Mouse (Mus musculus): ENCODE measurements at regions not wholly inside any gene's neighbourhood (a gene's known extent, or its start where the extent isn't known, plus 50 kb on each side); places are given as distances from the start of the nearest gene placed in this dataset.

GRCm38 (mm10) chr12:50194714-50195113 lies 454.2 kb downstream of the Prkd1 start:
- H3K9me3 ChIP-seq = no peaks in the 10 kb centered on the region
- no peaks in the 10 kb centered on the region for H3K27me3 ChIP-seq (replicated peaks)
- no peak overlapping the region for H3K27ac ChIP-seq
- no peaks in the 10 kb centered on the region for H3K4me1 ChIP-seq (replicated peaks)
- no peak overlapping the region for H3K4me2 ChIP-seq (replicated peaks)
- H3K4me3 ChIP-seq (replicated peaks) = no peak overlapping the region
- ATAC-seq = no peak
- H3K9ac ChIP-seq = no peak overlapping the region
- no peaks in the 10 kb centered on the region for H3K36me3 ChIP-seq

GRCm38 (mm10) chr12:50196339-50196738 lies 452.6 kb downstream of the Prkd1 start:
- no peak overlapping the region for H3K4me3 ChIP-seq (replicated peaks)
- H3K4me1 ChIP-seq (replicated peaks) = no peaks in the 10 kb centered on the region
- ATAC-seq = no peak
- H3K27ac ChIP-seq = no peak overlapping the region
- no peak overlapping the region for H3K4me2 ChIP-seq (replicated peaks)
- no peaks in the 10 kb centered on the region for H3K9me3 ChIP-seq
- H3K36me3 ChIP-seq = no peaks in the 10 kb centered on the region
- H3K27me3 ChIP-seq (replicated peaks) = no peaks in the 10 kb centered on the region
- no peak overlapping the region for H3K9ac ChIP-seq
- 68% methylated on average over 2 of the region's 2 CpGs for WGBS

GRCm38 (mm10) chr12:50241139-50241538 lies 407.8 kb downstream of the Prkd1 start:
- Histone ChIP-seq H3K27me3 (replicated peaks) (no peaks in the 10 kb centered on the region), H3K4me2 (replicated peaks) (no peak overlapping the region), H3K27ac (no peak overlapping the region), H3K36me3 (no peaks in the 10 kb centered on the region), H3K4me3 (replicated peaks) (no peak overlapping the region), H3K9ac (no peak overlapping the region), H3K9me3 (no peaks in the 10 kb centered on the region), H3K4me1 (replicated peaks) (no peaks in the 10 kb centered on the region)
- peak; percentile 81 for ATAC-seq
- 71% methylated on average over 1 of the region's 1 CpGs for WGBS

GRCm38 (mm10) chr12:50258901-50259300 lies 390.0 kb downstream of the Prkd1 start:
- Histone ChIP-seq H3K4me1 (replicated peaks) (no peaks in the 10 kb centered on the region), H3K27me3 (replicated peaks) (no peaks in the 10 kb centered on the region), H3K9ac (no peak overlapping the region), H3K27ac (no peak overlapping the region), H3K4me2 (replicated peaks) (no peak overlapping the region), H3K4me3 (replicated peaks) (no peak overlapping the region), H3K36me3 (no peaks in the 10 kb centered on the region), H3K9me3 (no peaks in the 10 kb centered on the region)
- WGBS = 72% methylated on average over 4 of the region's 4 CpGs
- no peak for ATAC-seq

GRCm38 (mm10) chr12:50261072-50261471 lies 387.8 kb downstream of the Prkd1 start:
- WGBS = 82% methylated on average over 4 of the region's 4 CpGs

GRCm38 (mm10) chr12:50273239-50273880 lies 375.5 kb downstream of the Prkd1 start:
- H3K27me3 ChIP-seq (replicated peaks) = no peaks in the 10 kb centered on the region

More at GRCm38 (mm10) chr12:50261072-50261471, 387.8 kb downstream of the Prkd1 start:
- H3K9me3 ChIP-seq = no peaks in the 10 kb centered on the region
- H3K4me3 ChIP-seq (replicated peaks) = no peak overlapping the region
- H3K27me3 ChIP-seq (replicated peaks) = no peaks in the 10 kb centered on the region
- H3K4me1 ChIP-seq (replicated peaks) = no peaks in the 10 kb centered on the region
- no peaks in the 10 kb centered on the region for H3K36me3 ChIP-seq
- no peak overlapping the region for H3K4me2 ChIP-seq (replicated peaks)
- ATAC-seq = no peak
- no peak overlapping the region for H3K27ac ChIP-seq
- no peak overlapping the region for H3K9ac ChIP-seq

GRCm38 (mm10) chr12:50281615-50282014 lies 367.3 kb downstream of the Prkd1 start:
- H3K4me3 ChIP-seq (replicated peaks) = no peak overlapping the region
- ATAC-seq = no peak

More at GRCm38 (mm10) chr12:50273239-50273880, 375.5 kb downstream of the Prkd1 start:
- peak; percentile 98 for ATAC-seq
- H3K36me3 ChIP-seq = no peaks in the 10 kb centered on the region
- H3K9ac ChIP-seq = no peak overlapping the region
- no peaks in the 10 kb centered on the region for H3K4me1 ChIP-seq (replicated peaks)
- no peak overlapping the region for H3K4me3 ChIP-seq (replicated peaks)
- WGBS = 44% methylated on average over 2 of the region's 2 CpGs
- no peak overlapping the region for H3K27ac ChIP-seq
- no peak overlapping the region for H3K4me2 ChIP-seq (replicated peaks)
- H3K9me3 ChIP-seq = no peaks in the 10 kb centered on the region

More at GRCm38 (mm10) chr12:50281615-50282014, 367.3 kb downstream of the Prkd1 start:
- Histone ChIP-seq H3K4me1 (replicated peaks) (no peaks in the 10 kb centered on the region), H3K9me3 (no peaks in the 10 kb centered on the region), H3K4me2 (replicated peaks) (no peak overlapping the region), H3K27me3 (replicated peaks) (no peaks in the 10 kb centered on the region), H3K9ac (no peak overlapping the region), H3K36me3 (no peaks in the 10 kb centered on the region), H3K27ac (no peak overlapping the region)
- 64% methylated on average over 1 of the region's 1 CpGs for WGBS

Measured in intestine, embryonic 15.5 days (tissue).